Mouse (Mus musculus) G1E (cell line): ENCODE results near the gene Unc5cl.

Source experiments
- CTCF ChIP-seq: IDR thresholded peaks from 2 replicates; pipeline ENCODE4 v1.5.1; 2012; ENCODE audit warnings: low read depth, low read length, inconsistent platforms, mixed read lengths
- GATA1 ChIP-seq: IDR thresholded peaks from 2 replicates; pipeline ENCODE4 v1.6.1; 2012; ENCODE audit warnings: borderline replicate concordance, low read length, inconsistent platforms, mixed read lengths
- POLR2AphosphoS5 ChIP-seq: IDR thresholded peaks from 2 replicates; pipeline ENCODE4 v1.6.1; 2012; ENCODE audit warnings: low read depth, low read length, inconsistent platforms; ENCODE audit not compliant: insufficient replicate concordance
- TAL1 ChIP-seq: conservative IDR thresholded peaks from 2 replicates; pipeline ENCODE4 v1.6.1; 2012; ENCODE audit warnings: low read depth, low read length, inconsistent platforms, mixed read lengths

DNA sequence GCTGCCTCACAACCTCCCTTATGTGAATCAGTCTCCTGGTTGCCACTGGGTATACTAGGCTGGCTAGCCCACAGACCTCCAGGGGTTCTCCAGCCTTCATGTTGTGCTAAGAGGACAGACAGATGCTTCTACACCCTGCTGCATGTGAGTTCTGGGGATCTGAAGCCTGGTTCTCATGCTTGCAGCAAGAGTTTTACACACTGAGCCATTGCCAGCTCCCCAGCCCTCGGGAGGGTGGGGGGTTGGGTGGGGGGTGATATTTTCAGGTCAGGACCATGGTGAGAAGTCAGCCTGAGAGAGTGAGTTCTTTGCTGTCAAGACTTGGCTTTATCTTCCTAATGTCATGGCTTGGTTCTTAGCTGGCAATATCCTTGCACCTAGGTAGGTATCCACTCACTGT lies 35.9 kb upstream of the Unc5cl start:
- TF ChIP-seq CTCF: no peak
- TF ChIP-seq GATA1: no peak
- no peak for TF ChIP-seq POLR2AphosphoS5
- no peak for TF ChIP-seq TAL1
